Mouse (Mus musculus): ENCODE data around the gene Dnah2. TPM values are rescaled to one million over a fixed set of nuclear protein-coding genes. Genes with fewer than 3 reads are reported as not detected.
"Not testable (repeated sequence)": the region's sequence is repeated elsewhere in the genome, so short reads cannot be mapped to it uniquely, and the experiment has no call there.

Dnah2 gene
- polyA plus RNA-seq, 1 experiment from 2014 or later, result 0.52 TPM

DNA sequence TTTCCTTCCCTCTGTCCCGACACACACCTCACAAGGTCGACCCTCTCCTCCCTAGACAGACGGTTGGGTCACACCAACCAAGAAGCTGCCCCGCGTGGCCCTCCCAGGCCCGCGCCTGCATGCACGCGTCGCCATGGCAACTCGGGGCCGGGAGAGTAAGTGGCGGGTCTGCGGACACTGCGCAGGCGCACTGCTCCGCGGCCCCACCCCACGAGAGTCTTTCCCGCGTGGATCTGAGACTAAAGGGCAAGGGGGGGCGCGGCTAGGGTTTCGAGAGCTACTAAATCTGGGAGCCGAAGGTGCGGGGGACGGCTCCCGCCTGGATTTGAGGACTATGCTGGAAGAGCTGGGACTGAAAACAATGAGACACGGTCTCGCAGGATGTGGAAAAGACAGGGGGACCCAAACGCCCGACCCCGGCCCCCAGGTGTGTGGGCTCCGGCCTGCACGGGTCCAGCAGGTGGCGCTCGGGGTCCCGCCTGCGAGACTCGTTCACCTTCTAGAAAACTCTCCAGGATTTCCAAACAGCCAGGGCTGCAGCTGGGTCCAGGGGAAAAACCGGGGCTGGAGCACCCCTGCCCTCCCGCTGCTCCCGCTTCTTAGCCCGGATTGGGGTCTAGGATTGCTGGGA, 2.4 kb downstream of the Dnah2 start:
- H3K36me3 ChIP-seq (ENCODE audit: control insufficient read depth, insufficient read depth, low read length), result no peaks in the 10 kb centered on the region
- ATAC-seq (replicated peaks; ENCODE audit: low FRiP score) (peak; percentile 45), DNase-seq (ENCODE audit: low spot score) (peak; percentile 77)
- under 1% methylated on average over 44 of the region's 44 CpGs for WGBS
- peak overlapping the region; percentile 54 for H3K4me3 ChIP-seq (ENCODE audit: low read depth, low read length)
- peak overlapping the region; percentile 62 for H3K9ac ChIP-seq (ENCODE audit: low read depth, low read length)
- H3K9me3 ChIP-seq (ENCODE audit: control insufficient read depth, low read length), result no peaks in the 10 kb centered on the region
- peak overlapping the region; percentile 94 for H3K4me2 ChIP-seq
- peaks cover 25% of the 10 kb centered on the region for H3K27me3 ChIP-seq (replicated peaks; ENCODE audit: control insufficient read depth, insufficient read depth, low read length)
- H3K4me1 ChIP-seq (replicated peaks; ENCODE audit: control insufficient read depth, insufficient read depth, low read length), result peaks cover 9% of the 10 kb centered on the region
- peak overlapping the region; percentile 65 for H3K27ac ChIP-seq (ENCODE audit: low read depth, low read length)

DNA sequence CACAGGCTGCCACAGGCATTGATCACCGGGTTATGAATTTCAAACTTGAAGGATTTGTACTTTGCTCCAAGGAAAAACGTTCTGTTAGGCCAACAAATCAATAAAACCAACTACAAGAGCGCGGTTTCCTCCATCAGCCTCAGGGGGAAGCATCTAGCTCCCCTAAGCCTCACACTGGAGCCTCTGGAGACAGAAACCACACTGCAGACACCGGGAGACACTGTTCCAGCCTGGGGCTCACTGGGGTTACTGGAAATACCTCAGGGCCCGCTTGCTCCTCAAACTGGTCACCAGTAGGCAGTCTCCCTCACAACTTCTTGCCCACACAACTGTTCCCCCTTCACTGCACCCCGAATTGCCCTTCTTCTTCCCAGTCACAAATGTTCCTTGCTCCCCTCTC, 3.0 kb downstream of the Dnah2 start:
- WGBS, result 26% methylated on average over 7 of the region's 7 CpGs
- Histone ChIP-seq H3K27me3 (replicated peaks; ENCODE audit: control insufficient read depth, insufficient read depth, low read length) (peaks cover 25% of the 10 kb centered on the region), H3K9ac (ENCODE audit: low read depth, low read length) (peak overlapping the region; percentile 62), H3K4me1 (replicated peaks; ENCODE audit: control insufficient read depth, insufficient read depth, low read length) (peaks cover 9% of the 10 kb centered on the region), H3K4me3 (ENCODE audit: low read depth, low read length) (peak overlapping the region; percentile 54), H3K36me3 (ENCODE audit: control insufficient read depth, insufficient read depth, low read length) (no peaks in the 10 kb centered on the region), H3K9me3 (ENCODE audit: control insufficient read depth, low read length) (no peaks in the 10 kb centered on the region), H3K27ac (ENCODE audit: low read depth, low read length) (peak overlapping the region; percentile 45; the same call in 1 of the 2 replicates), H3K4me2 (peak overlapping the region; percentile 94)
- DNase-seq (ENCODE audit: low spot score) (peak; percentile 38), ATAC-seq (replicated peaks; ENCODE audit: low FRiP score) (no peak; the same call in 1 of the 2 replicates)

- DNase-seq (ENCODE audit: low spot score), result no peak
- Histone ChIP-seq H3K36me3 (ENCODE audit: control insufficient read depth, insufficient read depth, low read length) (no peaks in the 10 kb centered on the region), H3K27me3 (replicated peaks; ENCODE audit: control insufficient read depth, insufficient read depth, low read length) (peaks cover 9% of the 10 kb centered on the region), H3K9ac (ENCODE audit: low read depth, low read length) (no peak overlapping the region), H3K4me1 (replicated peaks; ENCODE audit: control insufficient read depth, insufficient read depth, low read length) (peaks cover 9% of the 10 kb centered on the region), H3K27ac (ENCODE audit: low read depth, low read length) (no peak overlapping the region), H3K4me2 (no peak overlapping the region), H3K4me3 (ENCODE audit: low read depth, low read length) (no peak overlapping the region), H3K9me3 (ENCODE audit: control insufficient read depth, low read length) (no peaks in the 10 kb centered on the region)
- no peak for ATAC-seq (replicated peaks; ENCODE audit: low FRiP score)
- 63% methylated on average over 3 of the region's 3 CpGs for WGBS
Measured at GRCm38 (mm10) chr11:69543598-69543997, 5.3 kb downstream of the Dnah2 start.

- not testable (repeated sequence) for H3K4me2 ChIP-seq; H3K4me3 ChIP-seq (ENCODE audit: low read depth, low read length); ATAC-seq (replicated peaks; ENCODE audit: low FRiP score); H3K4me1 ChIP-seq (replicated peaks; ENCODE audit: control insufficient read depth, insufficient read depth, low read length); H3K9ac ChIP-seq (ENCODE audit: low read depth, low read length); H3K36me3 ChIP-seq (ENCODE audit: control insufficient read depth, insufficient read depth, low read length); H3K9me3 ChIP-seq (ENCODE audit: control insufficient read depth, low read length); DNase-seq (ENCODE audit: low spot score); H3K27ac ChIP-seq (ENCODE audit: low read depth, low read length); H3K27me3 ChIP-seq (replicated peaks; ENCODE audit: control insufficient read depth, insufficient read depth, low read length)
- 61% methylated on average over 1 of the region's 3 CpGs for WGBS
Measured at GRCm38 (mm10) chr11:69541741-69542140, 7.2 kb downstream of the Dnah2 start.

DNA sequence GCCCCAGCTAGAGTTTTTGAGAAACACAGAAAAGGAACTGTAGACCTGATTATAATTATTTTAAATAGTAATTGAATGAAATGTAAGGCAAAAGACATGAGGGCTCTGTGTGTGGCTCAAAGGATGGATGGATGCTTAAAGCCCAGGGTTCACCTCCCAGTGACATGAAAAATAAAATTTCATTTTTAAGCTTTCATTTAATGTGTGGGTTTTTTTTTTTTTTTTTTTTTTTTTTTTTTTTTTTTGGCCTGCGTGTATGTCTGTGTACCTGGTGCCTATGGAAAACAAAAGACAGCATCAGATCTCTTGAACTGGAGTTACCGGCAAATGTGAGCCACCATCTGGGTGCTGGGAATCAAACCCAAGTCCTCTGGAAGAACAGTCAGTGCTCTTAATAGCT, 8.2 kb downstream of the Dnah2 start:
- DNase-seq (ENCODE audit: low spot score) (no peak), ATAC-seq (replicated peaks; ENCODE audit: low FRiP score) (no peak)
- Histone ChIP-seq H3K9me3 (ENCODE audit: control insufficient read depth, low read length) (no peaks in the 10 kb centered on the region), H3K4me3 (ENCODE audit: low read depth, low read length) (no peak overlapping the region), H3K4me2 (no peak overlapping the region), H3K9ac (ENCODE audit: low read depth, low read length) (no peak overlapping the region), H3K4me1 (replicated peaks; ENCODE audit: control insufficient read depth, insufficient read depth, low read length) (no peaks in the 10 kb centered on the region), H3K27me3 (replicated peaks; ENCODE audit: control insufficient read depth, insufficient read depth, low read length) (no peaks in the 10 kb centered on the region), H3K36me3 (ENCODE audit: control insufficient read depth, insufficient read depth, low read length) (no peaks in the 10 kb centered on the region), H3K27ac (ENCODE audit: low read depth, low read length) (no peak overlapping the region)
- 72% methylated on average over 2 of the region's 2 CpGs for WGBS

GRCm38 (mm10) chr11:69534990-69535389, 13.9 kb downstream of the Dnah2 start:
- no peak overlapping the region for H3K4me3 ChIP-seq (ENCODE audit: low read depth, low read length)
- WGBS, result 51% methylated on average over 1 of the region's 1 CpGs
- H3K4me1 ChIP-seq (replicated peaks; ENCODE audit: control insufficient read depth, insufficient read depth, low read length), result no peaks in the 10 kb centered on the region
- no peak overlapping the region for H3K4me2 ChIP-seq
- DNase-seq (ENCODE audit: low spot score) (no peak), ATAC-seq (replicated peaks; ENCODE audit: low FRiP score) (no peak)
- no peaks in the 10 kb centered on the region for H3K9me3 ChIP-seq (ENCODE audit: control insufficient read depth, low read length)
- no peak overlapping the region for H3K9ac ChIP-seq (ENCODE audit: low read depth, low read length)
- H3K36me3 ChIP-seq (ENCODE audit: control insufficient read depth, insufficient read depth, low read length), result no peaks in the 10 kb centered on the region
- no peaks in the 10 kb centered on the region for H3K27me3 ChIP-seq (replicated peaks; ENCODE audit: control insufficient read depth, insufficient read depth, low read length)
- H3K27ac ChIP-seq (ENCODE audit: low read depth, low read length), result no peak overlapping the region

- Histone ChIP-seq H3K4me1 (replicated peaks; ENCODE audit: control insufficient read depth, insufficient read depth, low read length) (no peaks in the 10 kb centered on the region), H3K4me2 (no peak overlapping the region), H3K27ac (ENCODE audit: low read depth, low read length) (no peak overlapping the region), H3K4me3 (ENCODE audit: low read depth, low read length) (no peak overlapping the region), H3K9ac (ENCODE audit: low read depth, low read length) (no peak overlapping the region), H3K27me3 (replicated peaks; ENCODE audit: control insufficient read depth, insufficient read depth, low read length) (peaks cover 3% of the 10 kb centered on the region; the same call in 1 of the 2 replicates), H3K9me3 (ENCODE audit: control insufficient read depth, low read length) (no peaks in the 10 kb centered on the region), H3K36me3 (ENCODE audit: control insufficient read depth, insufficient read depth, low read length) (no peaks in the 10 kb centered on the region)
- WGBS, result 77% methylated on average over 7 of the region's 7 CpGs
- ATAC-seq (replicated peaks; ENCODE audit: low FRiP score) (no peak), DNase-seq (ENCODE audit: low spot score) (no peak)
Measured at GRCm38 (mm10) chr11:69532480-69533150, 16.3 kb downstream of the Dnah2 start.

GRCm38 (mm10) chr11:69530755-69531154, 18.2 kb downstream of the Dnah2 start:
- peaks cover 12% of the 10 kb centered on the region for H3K27me3 ChIP-seq (replicated peaks; ENCODE audit: control insufficient read depth, insufficient read depth, low read length)
- not testable (repeated sequence) for ATAC-seq (replicated peaks; ENCODE audit: low FRiP score); H3K4me3 ChIP-seq (ENCODE audit: low read depth, low read length); H3K9ac ChIP-seq (ENCODE audit: low read depth, low read length); H3K27ac ChIP-seq (ENCODE audit: low read depth, low read length); H3K4me1 ChIP-seq (replicated peaks; ENCODE audit: control insufficient read depth, insufficient read depth, low read length); DNase-seq (ENCODE audit: low spot score); H3K36me3 ChIP-seq (ENCODE audit: control insufficient read depth, insufficient read depth, low read length); H3K9me3 ChIP-seq (ENCODE audit: control insufficient read depth, low read length); H3K4me2 ChIP-seq
- WGBS, result 82% methylated on average over 6 of the region's 6 CpGs

DNA sequence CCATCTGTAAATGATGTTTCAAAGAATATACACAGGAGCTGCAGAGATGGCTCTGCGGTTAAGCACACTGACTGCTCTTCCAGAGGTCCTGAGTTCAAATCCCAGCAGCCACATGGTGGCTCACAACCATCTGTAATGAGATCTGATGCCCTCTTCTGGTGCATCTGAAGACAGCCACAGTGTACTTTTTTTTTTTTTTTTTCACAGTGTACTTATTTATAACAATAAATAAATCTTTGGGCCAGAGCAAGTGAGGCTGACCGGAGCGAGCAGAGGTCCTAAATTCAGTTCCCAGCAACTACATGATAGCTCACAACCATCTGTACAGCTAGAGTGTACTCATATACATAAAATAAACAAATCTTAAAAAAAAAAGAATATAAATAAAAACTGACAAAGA, 18.6 kb downstream of the Dnah2 start:
- H3K9me3 ChIP-seq (ENCODE audit: control insufficient read depth, low read length); H3K4me1 ChIP-seq (replicated peaks; ENCODE audit: control insufficient read depth, insufficient read depth, low read length); H3K36me3 ChIP-seq (ENCODE audit: control insufficient read depth, insufficient read depth, low read length); H3K4me2 ChIP-seq; DNase-seq (ENCODE audit: low spot score); ATAC-seq (replicated peaks; ENCODE audit: low FRiP score); H3K9ac ChIP-seq (ENCODE audit: low read depth, low read length); H3K27ac ChIP-seq (ENCODE audit: low read depth, low read length); H3K4me3 ChIP-seq (ENCODE audit: low read depth, low read length): not testable (repeated sequence)
- 88% methylated on average over 3 of the region's 3 CpGs for WGBS
- H3K27me3 ChIP-seq (replicated peaks; ENCODE audit: control insufficient read depth, insufficient read depth, low read length), result peaks cover 12% of the 10 kb centered on the region
